ENCODE assay signal across 8 mouse cellular contexts in genomic region chr15:80462106-80462505, GRCm38 (mm10).
DNase-seq lines count a peak whose midpoint lies in the region; ATAC-seq lines count a peak whose summit lies in the region.

No protein-coding gene starts in this region.

- peak; percentile 12 for DNase-seq in urinary bladder, postnatal 25 days (ENCODE audit: low spot score)
- DNase-seq in urinary bladder, postnatal 4 days (ENCODE audit: low spot score in 2 of 2): no peak
- DNase-seq in urinary bladder, postnatal 10 days (ENCODE audit: low spot score): no peak
- no peak for DNase-seq in spleen, postnatal 4 days (ENCODE audit: low spot score in 2 of 2)

- peak overlapping the region; percentile 24 for H3K4me3 ChIP-seq in limb, embryonic 13.5 days
- H3K4me3 ChIP-seq in neural tube, embryonic 13.5 days: peak overlapping the region; percentile 3; the same call in 1 of the 2 replicates

- peaks cover 11% of the 10 kb centered on the region for H3K27me3 ChIP-seq in limb, embryonic 13.5 days
- peaks cover 20% of the 10 kb centered on the region for H3K27me3 ChIP-seq in neural tube, embryonic 13.5 days

- peak overlapping the region; percentile 56 for H3K4me2 ChIP-seq in limb, embryonic 13.5 days (replicated peaks)
- H3K4me2 ChIP-seq in neural tube, embryonic 13.5 days: peak overlapping the region; percentile 34

- WGBS in limb, embryonic 13.5 days: 5% methylated on average over 9 of the region's 9 CpGs
- WGBS in neural tube, embryonic 13.5 days: 2% methylated on average over 9 of the region's 9 CpGs

- H3K9ac ChIP-seq in limb, embryonic 13.5 days: no peak overlapping the region
- H3K9ac ChIP-seq in neural tube, embryonic 13.5 days: 0 out of 2 replicates have a peak overlapping the region, but pooled peaks have one; percentile 43

- H3K27ac ChIP-seq in limb, embryonic 13.5 days: no peak overlapping the region
- no peak overlapping the region for H3K27ac ChIP-seq in neural tube, embryonic 13.5 days (replicated peaks)

- H3K36me3 ChIP-seq in limb, embryonic 13.5 days: no peaks in the 10 kb centered on the region
- H3K36me3 ChIP-seq in neural tube, embryonic 13.5 days: no peaks in the 10 kb centered on the region

- no peaks in the 10 kb centered on the region for H3K9me3 ChIP-seq in limb, embryonic 13.5 days
- no peaks in the 10 kb centered on the region for H3K9me3 ChIP-seq in neural tube, embryonic 13.5 days

- ATAC-seq in granulocyte monocyte progenitor cell, adult 5-6 weeks (replicated peaks; ENCODE audit: poor library complexity, severe bottlenecking): peak; percentile 45; the same call in 1 of the 2 replicates
- ATAC-seq in limb, embryonic 13.5 days (ENCODE audit: low FRiP score, low read depth): peak; percentile 28; the same call in 1 of the 2 replicates
- ATAC-seq in neural tube, embryonic 13.5 days (ENCODE audit: low read depth): 0 out of 2 replicates have a peak, but pooled peaks have one; percentile 48
- no peak for ATAC-seq in monocyte, adult 5-6 weeks (replicated peaks; ENCODE audit: insufficient number of reproducible peaks, low FRiP score, low TSS enrichment, poor library complexity, severe bottlenecking)

- H3K4me1 ChIP-seq in limb, embryonic 13.5 days: peaks cover 16% of the 10 kb centered on the region
- H3K4me1 ChIP-seq in neural tube, embryonic 13.5 days (replicated peaks): peaks cover 24% of the 10 kb centered on the region
